Mouse (Mus musculus): ENCODE measurements around the gene Smgc.
"Not testable (repeated sequence)": the region's sequence is repeated elsewhere in the genome, so short reads cannot be mapped to it uniquely, and the experiment has no call there.

Smgc gene

DNA sequence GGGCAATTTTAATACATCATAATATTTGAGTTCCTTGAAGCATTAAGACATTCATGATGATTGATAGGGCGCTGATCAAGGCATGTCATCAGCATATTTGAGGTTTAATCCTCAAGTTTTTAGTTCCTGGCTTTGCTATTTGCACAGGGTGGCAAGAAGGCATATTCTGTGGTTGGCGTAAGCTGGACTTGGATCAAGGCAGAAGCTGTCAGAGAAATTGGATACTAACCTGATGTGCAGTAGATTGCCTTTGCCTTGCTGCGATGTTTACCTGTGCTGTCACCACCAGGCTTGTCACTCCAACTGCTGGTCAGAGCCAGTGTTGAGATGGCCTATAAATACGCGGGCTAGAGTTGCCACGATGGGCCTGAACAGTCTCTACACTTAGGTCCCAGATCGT is at the start of gene Smgc:
Gene Smgc, plus strand, starts transcription at position 301 of the 400 bp plus-strand sequence.
- no peak for DNase-seq (ENCODE audit: low spot score in 2 of 2)

DNA sequence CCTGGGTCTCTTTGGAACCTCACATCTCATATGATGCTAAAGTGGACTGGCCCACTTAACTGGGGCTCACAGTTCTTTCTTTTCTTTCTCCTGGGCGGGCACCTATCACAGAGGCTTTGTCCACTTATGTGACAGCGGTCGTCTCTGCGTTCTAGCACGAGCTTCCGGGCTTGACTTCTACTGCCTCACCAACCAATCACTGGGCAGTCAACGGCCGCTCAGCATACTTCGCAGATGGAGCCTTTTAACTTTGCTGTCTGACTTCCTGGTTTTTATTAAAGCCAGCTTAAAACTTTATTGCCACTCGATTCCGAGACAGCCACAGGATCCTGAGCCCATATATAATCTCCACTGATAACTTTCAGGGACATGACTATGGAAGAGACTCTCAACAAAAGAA is 49.7 kb upstream of the Smgc start:
- no peak for DNase-seq (ENCODE audit: low spot score in 2 of 2)

GRCm38 (mm10) chr15:91806463-91806862 is 31.6 kb upstream of the Smgc start:
- no peak for DNase-seq (ENCODE audit: low spot score in 2 of 2)

DNA sequence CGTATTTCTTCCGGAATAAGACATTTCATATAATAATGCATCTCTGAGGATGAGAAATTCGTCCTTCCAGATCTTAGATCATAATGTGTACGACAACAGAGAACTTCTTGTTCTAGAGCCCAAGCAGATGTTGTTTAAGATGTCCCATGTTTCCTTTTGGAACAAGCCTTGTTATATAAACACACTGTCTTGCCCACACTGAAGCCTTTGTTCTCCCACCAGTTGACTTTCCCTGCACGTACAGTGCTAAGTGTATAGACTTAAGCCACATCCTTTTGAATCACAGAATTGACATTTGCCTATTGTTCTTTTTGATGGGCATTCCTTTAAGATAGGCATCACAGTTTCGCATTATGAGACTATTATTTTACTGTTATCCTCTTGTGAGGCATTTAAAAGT is 2.7 kb upstream of the Smgc start:
- no peak for DNase-seq (ENCODE audit: low spot score in 2 of 2)

DNA sequence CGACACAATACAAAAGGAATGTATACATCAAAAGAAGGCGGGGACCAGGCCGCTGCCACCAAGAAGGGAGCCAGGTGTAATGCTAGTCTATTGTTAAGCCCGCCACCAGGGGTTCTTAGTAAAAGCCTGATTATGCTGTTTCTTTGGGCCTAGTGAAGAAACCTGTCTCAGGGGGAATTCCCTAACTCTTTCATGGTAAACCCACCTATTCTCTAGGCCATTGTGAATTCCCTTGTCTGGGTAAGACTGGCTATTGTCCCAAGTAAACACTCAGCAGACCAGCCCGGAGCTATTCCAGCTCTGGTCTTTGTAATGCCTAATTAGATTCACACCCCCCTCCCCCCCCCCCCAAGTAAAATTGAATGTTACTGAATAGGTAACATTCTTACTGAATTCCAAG is 26.1 kb downstream of the Smgc start:
- DNase-seq (ENCODE audit: low spot score in 2 of 2) = not testable (repeated sequence)

- no peak for DNase-seq (ENCODE audit: low spot score in 2 of 2)
These were observed 62.2 kb downstream of the Smgc start for GRCm38 (mm10) chr15:91900245-91900644.

GRCm38 (mm10) chr15:91907046-91907445 is 69.0 kb downstream of the Smgc start:
- DNase-seq (ENCODE audit: low spot score in 2 of 2) = peak; percentile 41 to 45

All from heart, adult 9 months (tissue).